Mouse (Mus musculus) small intestine, adult 2 months (tissue): ENCODE data around the gene Xxylt1. TPM values are rescaled to one million over a fixed set of nuclear protein-coding genes. Genes with fewer than 3 reads are reported as not detected.

Experiments used
- H3K27ac ChIP-seq: fragments of 200-500 bp; 2 replicates; pipeline ENCODE4 v1.5.1; 2012; ENCODE audit warnings: low read depth, low read length, control low read depth, inconsistent platforms; ENCODE audit not compliant: insufficient read depth
- H3K27me3 ChIP-seq: fragments of 200-500 bp; 2 replicates; pipeline ENCODE4 v1.6.1; 2012; ENCODE audit warnings: mild to moderate bottlenecking, moderate library complexity, low read length, inconsistent platforms; ENCODE audit not compliant: control insufficient read depth, insufficient read depth
- H3K36me3 ChIP-seq: fragments of 200-500 bp; 2 replicates; pipeline ENCODE4 v1.6.1; 2012; ENCODE audit warnings: mild to moderate bottlenecking, low read length, control low read depth, inconsistent platforms; ENCODE audit not compliant: control insufficient read depth, insufficient read depth
- H3K4me1 ChIP-seq: fragments of 200-500 bp; 2 replicates; pipeline ENCODE4 v1.6.1; 2012; ENCODE audit warnings: low read length, inconsistent platforms, mixed read lengths; ENCODE audit not compliant: control insufficient read depth, insufficient read depth, insufficient read length
- H3K4me3 ChIP-seq: fragments of 200-500 bp; 2 replicates; pipeline ENCODE4 v1.5.1; 2012; ENCODE audit warnings: low read depth, mild to moderate bottlenecking, control low read depth, inconsistent platforms, low read length, moderate library complexity
- CTCF ChIP-seq: fragments of 200-500 bp; IDR thresholded peaks from 2 replicates; pipeline ENCODE4 v1.5.1; 2012; ENCODE audit warnings: low read depth, mild to moderate bottlenecking, control low read depth, inconsistent platforms, low read length, moderate library complexity, mixed read lengths; ENCODE audit not compliant: insufficient replicate concordance, insufficient read length; ENCODE audit errors: extremely low read depth
- POLR2A ChIP-seq: fragments of 200-500 bp; IDR thresholded peaks from 2 replicates; pipeline ENCODE4 v1.6.1; 2012; ENCODE audit warnings: low read depth, mild to moderate bottlenecking, control low read depth, inconsistent platforms, low read length, moderate library complexity
- WGBS: fragments of 180-500 bp; shearing (Covaris S2); methylation state at CpG from one replicate; pipeline ENCODE4 v1.1.7; 2018; 5-methylcytosine and 5-hydroxymethylcytosine counted together
- polyA plus RNA-seq: library from polyadenylated mRNA; depleted of rRNA; stranded (reverse); fragments of >200 nt; gene quantifications from 2 replicates; pipeline ENCODE4 v1.2.3, GENCODE M21; 2012; rRNA removed

The Xxylt1 gene
- polyA plus RNA-seq, 1 experiment, result 7.6 TPM

- TF ChIP-seq CTCF (no peak), POLR2A (no peak)
- 86% methylated on average over 1 of the region's 1 CpGs for WGBS
Observed at GRCm38 (mm10) chr16:30922548-30922947, 158.7 kb downstream of the Xxylt1 start.

GRCm38 (mm10) chr16:30918866-30919265 is 162.4 kb downstream of the Xxylt1 start:
- H3K4me1 ChIP-seq, result no peaks in the 10 kb centered on the region
- no peaks in the 10 kb centered on the region for H3K36me3 ChIP-seq
- WGBS, result 96% methylated on average over 7 of the region's 7 CpGs
- TF ChIP-seq CTCF (no peak), POLR2A (no peak)
- H3K27ac ChIP-seq, result no peak overlapping the region
- no peak overlapping the region for H3K4me3 ChIP-seq
- no peaks in the 10 kb centered on the region for H3K27me3 ChIP-seq

More at GRCm38 (mm10) chr16:30922548-30922947, 158.7 kb downstream of the Xxylt1 start:
- Histone ChIP-seq H3K27ac (no peak overlapping the region), H3K4me1 (no peaks in the 10 kb centered on the region), H3K27me3 (no peaks in the 10 kb centered on the region), H3K4me3 (no peak overlapping the region), H3K36me3 (no peaks in the 10 kb centered on the region)

- TF ChIP-seq POLR2A (no peak), CTCF (no peak)
- Histone ChIP-seq H3K27ac (no peak overlapping the region), H3K4me1 (no peaks in the 10 kb centered on the region), H3K4me3 (no peak overlapping the region), H3K36me3 (no peaks in the 10 kb centered on the region), H3K27me3 (no peaks in the 10 kb centered on the region)
- WGBS, result 70% methylated on average over 3 of the region's 3 CpGs
Observed at GRCm38 (mm10) chr16:30916931-30917330, 164.3 kb downstream of the Xxylt1 start.

- WGBS, result 92% methylated on average over 14 of the region's 14 CpGs
- H3K36me3 ChIP-seq, result no peaks in the 10 kb centered on the region
Observed at GRCm38 (mm10) chr16:30915611-30916220, 165.5 kb downstream of the Xxylt1 start.

More at GRCm38 (mm10) chr16:30915611-30916220, 165.5 kb downstream of the Xxylt1 start:
- H3K4me3 ChIP-seq, result no peak overlapping the region
- no peaks in the 10 kb centered on the region for H3K4me1 ChIP-seq
- H3K27ac ChIP-seq, result no peak overlapping the region
- TF ChIP-seq POLR2A (no peak), CTCF (no peak)
- H3K27me3 ChIP-seq, result no peaks in the 10 kb centered on the region

Other genes with a start within 250 kb of the Xxylt1 start
- gene Acap2, start 119.8 kb upstream of the Xxylt1 start, polyA plus RNA-seq, result 2.9 and 9.1 TPM in 2 replicates
- 26.9 and 83.9 TPM in 2 replicates for gene Ppp1r2, start 193.8 kb upstream of the Xxylt1 start, polyA plus RNA-seq
- 0.06 and 0.35 TPM in 2 replicates for gene Apod, start 233.4 kb upstream of the Xxylt1 start, polyA plus RNA-seq